Mouse (Mus musculus) testis, adult 2 months (tissue): Measurements from ENCODE around the gene Trim80. TPM values are rescaled to one million over a fixed set of nuclear protein-coding genes. Genes with fewer than 3 reads are reported as not detected.

Source experiments
- H3K27ac ChIP-seq: fragments of 200-500 bp; 2 replicates; pipeline ENCODE4 v1.5.1; 2012; ENCODE audit warnings: low read depth, low read length; ENCODE audit not compliant: control insufficient read depth, insufficient read depth
- H3K27me3 ChIP-seq: fragments of 200-500 bp; 2 replicates; pipeline ENCODE4 v1.6.1; 2012; ENCODE audit warnings: mild to moderate bottlenecking, low read length, moderate library complexity; ENCODE audit not compliant: control insufficient read depth, insufficient read depth
- H3K36me3 ChIP-seq: fragments of 200-500 bp; 2 replicates; pipeline ENCODE4 v1.6.1; 2012; ENCODE audit warnings: mild to moderate bottlenecking, low read length; ENCODE audit not compliant: control insufficient read depth, insufficient read depth
- H3K4me1 ChIP-seq: fragments of 200-500 bp; 2 replicates; pipeline ENCODE4 v1.6.1; 2012; ENCODE audit warnings: low read length; ENCODE audit not compliant: control insufficient read depth, insufficient read depth
- H3K4me3 ChIP-seq: fragments of 200-500 bp; 2 replicates; pipeline ENCODE4 v1.5.1; 2012; ENCODE audit warnings: low read depth, mild to moderate bottlenecking, low read length, moderate library complexity, mixed read lengths; ENCODE audit not compliant: control insufficient read depth
- CTCF ChIP-seq: fragments of 200-500 bp; IDR thresholded peaks from 2 replicates; pipeline ENCODE4 v1.5.1; 2012; ENCODE audit warnings: low read depth, mild to moderate bottlenecking, inconsistent platforms, low read length, moderate library complexity; ENCODE audit not compliant: control insufficient read depth, insufficient read depth, insufficient replicate concordance
- POLR2A ChIP-seq: fragments of 200-500 bp; IDR thresholded peaks from 2 replicates; pipeline ENCODE4 v1.6.1; 2012; ENCODE audit warnings: low read depth, mild to moderate bottlenecking, inconsistent platforms, low read length, moderate library complexity; ENCODE audit not compliant: control insufficient read depth
- polyA plus RNA-seq: library from polyadenylated mRNA; depleted of rRNA; stranded (reverse); fragments of >200 nt; gene quantifications from 2 replicates; pipeline ENCODE4 v1.2.3, GENCODE M21; 2012

The Trim80 gene
- polyA plus RNA-seq, 1 experiment: 307 TPM

DNA sequence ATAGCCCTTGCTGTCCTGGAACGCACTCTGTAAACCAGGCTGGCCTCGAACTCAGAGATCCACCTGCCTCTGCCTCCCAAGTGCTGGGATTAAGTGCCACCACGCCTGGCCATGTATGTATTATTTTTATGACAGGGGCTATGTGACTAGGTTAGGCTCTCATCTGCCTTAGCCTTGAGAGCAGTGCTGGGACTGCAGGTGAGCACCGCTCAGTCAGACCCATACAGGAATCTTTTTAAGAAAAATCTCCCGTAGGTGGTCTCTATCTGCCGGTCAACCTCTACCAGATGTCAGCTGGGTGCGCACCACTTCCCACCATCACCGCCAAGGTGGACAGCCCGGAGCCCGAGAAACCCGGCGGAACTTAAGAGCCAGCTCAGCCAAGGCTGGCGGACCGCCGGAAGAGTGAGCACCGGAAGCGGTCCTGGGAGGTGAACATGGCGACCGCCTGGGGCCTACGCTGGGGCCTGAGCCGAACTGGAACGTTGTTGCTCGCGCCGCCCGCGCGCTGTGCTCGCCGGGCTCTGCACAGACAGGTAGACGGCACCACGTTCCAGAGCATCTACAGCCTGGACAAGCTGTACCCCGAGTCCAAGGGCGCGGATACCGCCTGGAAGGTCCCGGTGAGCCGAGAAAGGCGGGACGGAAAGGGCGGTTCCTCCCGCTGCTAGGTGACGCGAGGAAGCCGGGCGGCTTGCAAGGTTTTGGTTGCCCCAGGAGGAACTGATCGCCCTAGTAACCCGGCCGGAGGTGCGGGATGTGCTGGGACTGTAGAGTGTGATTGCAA lies 36.8 kb upstream of the Trim80 start, which contains the start of gene Mrpl58:
TSS of gene Mrpl58 (plus strand) at position 415 of the 787 bp plus-strand sequence.
- peak within 1 kb of the TSS; percentile 94 for H3K27ac ChIP-seq
- TF ChIP-seq POLR2A (peak; percentile 33; the same call in 1 of the 2 replicates), CTCF (no peak)
- H3K36me3 ChIP-seq: no peaks in the 10 kb centered on the region
- no peaks in the 10 kb centered on the region for H3K27me3 ChIP-seq
- peaks cover 16% of the 10 kb centered on the region for H3K4me1 ChIP-seq
- peak within 1 kb of the TSS; percentile 98 for H3K4me3 ChIP-seq

DNA sequence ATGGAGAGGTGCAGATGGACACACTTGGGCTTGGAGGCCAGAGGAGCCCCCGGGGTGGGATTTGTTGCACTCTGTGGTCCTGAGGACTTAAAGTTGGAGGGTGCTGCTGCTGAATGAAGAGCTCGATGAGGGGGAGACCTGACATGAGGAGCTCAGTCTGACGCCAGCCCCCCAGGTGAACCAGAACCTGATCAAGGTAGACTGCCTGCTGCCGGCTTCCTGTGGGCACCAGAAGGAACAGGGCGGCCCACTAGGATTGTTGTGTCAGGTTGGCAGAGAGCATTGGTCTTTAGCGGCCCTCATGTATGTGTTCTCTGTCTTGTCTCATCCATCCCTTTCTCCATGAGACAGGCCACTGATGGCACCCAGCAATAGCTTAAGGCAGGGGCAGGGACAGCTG lies 34.6 kb upstream of the Trim80 start:
- no peaks in the 10 kb centered on the region for H3K36me3 ChIP-seq
- no peaks in the 10 kb centered on the region for H3K27me3 ChIP-seq
- peaks cover 16% of the 10 kb centered on the region for H3K4me1 ChIP-seq
- H3K27ac ChIP-seq: no peak overlapping the region
- TF ChIP-seq POLR2A: no peak
- TF ChIP-seq CTCF: no peak
- no peak overlapping the region for H3K4me3 ChIP-seq

DNA sequence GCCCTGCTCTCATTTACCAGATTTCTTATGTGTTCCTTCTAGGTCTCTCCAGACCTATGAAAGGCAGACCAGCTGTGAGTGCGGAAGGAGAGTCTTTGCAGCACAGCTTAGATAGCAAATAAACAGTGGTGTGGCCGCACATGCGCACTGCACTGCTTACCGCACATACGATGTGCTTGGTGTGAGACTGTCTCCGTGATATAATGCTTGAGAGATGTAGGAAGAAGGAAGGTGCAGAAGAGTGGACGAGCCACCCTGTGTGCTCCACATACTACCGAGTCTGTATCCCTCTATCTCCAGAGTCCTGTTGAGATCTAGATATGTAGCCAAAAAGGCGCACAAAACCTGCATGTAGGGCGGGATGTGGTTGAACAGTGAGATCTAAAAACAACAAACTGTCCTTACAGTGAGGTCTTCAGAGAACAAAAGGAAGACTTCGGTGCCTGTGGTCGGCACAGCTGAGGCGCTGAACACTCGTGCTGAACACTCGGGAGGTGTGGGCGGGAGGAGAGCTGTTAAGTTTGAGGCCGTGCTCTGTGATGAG lies 33.4 kb upstream of the Trim80 start:
- Histone ChIP-seq H3K27ac (no peak overlapping the region), H3K4me1 (peaks cover 10% of the 10 kb centered on the region), H3K27me3 (no peaks in the 10 kb centered on the region), H3K36me3 (no peaks in the 10 kb centered on the region), H3K4me3 (no peak overlapping the region)
- TF ChIP-seq POLR2A (no peak), CTCF (no peak)

GRCm38 (mm10) chr11:115408266-115408920 lies 32.0 kb upstream of the Trim80 start:
- Histone ChIP-seq H3K4me3 (no peak overlapping the region), H3K36me3 (no peaks in the 10 kb centered on the region), H3K27ac (no peak overlapping the region), H3K4me1 (peaks cover 14% of the 10 kb centered on the region), H3K27me3 (no peaks in the 10 kb centered on the region)
- TF ChIP-seq CTCF: no peak
- TF ChIP-seq POLR2A: no peak

DNA sequence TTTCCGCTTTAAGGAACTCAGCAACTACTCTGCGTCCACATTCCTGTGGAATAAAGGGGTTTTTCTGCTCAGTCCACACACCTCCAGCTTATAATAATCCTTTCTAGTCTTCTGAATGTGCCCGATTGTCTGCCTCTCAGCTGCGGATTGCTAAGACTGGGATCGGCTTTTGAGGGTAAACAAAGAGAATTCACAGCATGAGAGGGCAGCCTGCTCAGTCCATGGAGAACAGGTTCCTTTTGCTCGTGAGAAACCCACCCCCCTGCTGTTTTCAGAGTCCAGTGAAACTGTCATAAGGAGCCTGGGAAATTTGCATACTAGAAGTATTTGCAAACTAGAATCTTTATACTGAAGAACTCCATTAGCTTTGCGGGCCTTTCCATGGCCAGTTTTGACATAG lies 30.8 kb upstream of the Trim80 start:
- Histone ChIP-seq H3K27ac (no peak overlapping the region), H3K36me3 (no peaks in the 10 kb centered on the region), H3K4me1 (peaks cover 8% of the 10 kb centered on the region), H3K4me3 (no peak overlapping the region), H3K27me3 (no peaks in the 10 kb centered on the region)
- TF ChIP-seq POLR2A: no peak
- TF ChIP-seq CTCF: no peak

DNA sequence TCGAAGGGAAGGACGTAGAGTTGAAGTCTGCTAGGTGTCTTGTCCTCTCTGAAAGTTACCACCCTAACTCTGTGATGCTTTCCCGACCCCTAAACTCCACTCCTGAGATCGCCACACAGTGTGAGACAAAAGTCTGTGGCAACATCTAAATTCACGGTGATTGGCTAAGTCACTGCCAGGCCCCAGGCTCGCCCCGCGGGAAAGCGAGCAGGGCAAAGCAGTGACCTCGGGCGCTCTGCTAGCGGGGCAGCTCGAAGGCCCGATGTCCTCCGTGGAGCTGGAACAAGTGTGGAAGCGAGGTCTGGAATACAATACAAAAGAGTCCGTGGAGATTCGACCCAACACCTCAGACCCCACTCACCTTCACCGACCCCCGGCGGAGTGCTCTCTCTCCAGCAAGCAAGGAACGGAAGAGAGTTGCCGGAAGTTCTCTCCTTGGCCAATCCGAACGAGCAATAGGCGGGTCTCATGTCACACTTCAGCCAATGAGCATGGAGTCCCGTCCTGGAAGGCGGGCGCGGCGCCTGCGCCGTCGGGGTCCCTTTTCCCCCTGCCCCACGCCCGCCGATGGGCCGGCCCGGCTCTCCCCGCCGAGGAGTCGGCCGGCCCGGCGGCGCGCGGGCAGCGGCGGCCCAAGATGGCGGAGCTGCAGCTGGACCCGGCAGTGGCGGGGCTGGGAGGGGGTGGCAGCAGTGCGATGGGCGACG lies 20.7 kb upstream of the Trim80 start, which contains the start of the genes Atp5h and Kctd2:
TSS of gene Atp5h (minus strand) at position 432 of the 707 bp plus-strand sequence.
TSS of gene Kctd2 (plus strand) at position 598 of the 707 bp plus-strand sequence.
- TF ChIP-seq CTCF: no peak
- TF ChIP-seq POLR2A: peak; percentile 78
- Histone ChIP-seq H3K36me3 (peaks cover 3% of the 10 kb centered on the region; the same call in 1 of the 2 replicates), H3K4me3 (peak within 1 kb of the TSS; percentile 90), H3K4me1 (peaks cover 8% of the 10 kb centered on the region), H3K27me3 (no peaks in the 10 kb centered on the region), H3K27ac (peak within 1 kb of the TSS; percentile 94)
